Mouse (Mus musculus): ENCODE results near the gene Hpd.

The Hpd gene

DNA sequence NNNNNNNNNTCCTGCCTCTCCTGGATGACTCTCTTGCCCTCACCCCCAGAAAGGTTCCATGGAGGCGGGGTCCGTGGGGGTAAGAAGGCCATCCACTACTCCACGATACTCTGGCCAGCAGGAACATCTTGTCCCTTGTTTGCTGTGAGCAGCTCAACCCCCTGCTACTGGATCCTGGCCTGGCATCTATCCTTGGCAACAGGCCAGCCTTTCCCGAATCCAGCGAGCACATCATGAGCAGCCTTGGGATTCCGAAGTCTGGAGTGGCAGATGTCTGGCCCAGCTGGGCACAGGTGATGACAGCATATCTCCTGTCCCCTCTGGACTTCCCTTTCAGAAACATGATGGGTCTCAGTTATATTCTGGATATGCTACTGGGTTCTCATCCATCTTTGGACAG, 3.4 kb upstream of the Hpd start:
- no peak for DNase-seq (ENCODE audit: low spot score)

DNA sequence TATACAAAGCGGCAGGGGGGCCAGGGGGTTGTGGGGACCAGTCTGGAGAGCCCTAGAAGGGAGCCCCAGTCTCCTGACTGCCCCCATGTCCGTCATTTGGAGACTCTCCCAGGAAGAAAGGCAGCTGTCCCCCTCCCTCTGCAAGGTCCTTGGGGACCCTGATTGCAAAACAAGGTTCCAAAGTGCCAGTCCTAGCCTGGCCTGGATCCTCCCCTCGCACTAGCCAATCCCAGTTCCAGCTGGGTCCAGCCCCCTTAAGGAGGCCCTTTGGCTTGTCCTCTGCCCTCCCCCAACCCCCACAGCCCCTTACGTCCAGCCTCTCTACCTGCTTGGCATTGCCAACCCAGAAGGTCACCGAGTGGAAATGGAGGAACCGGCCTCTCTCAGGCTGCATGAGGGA, 991 bp downstream of the Hpd start:
- no peak for DNase-seq (ENCODE audit: low spot score)

DNA sequence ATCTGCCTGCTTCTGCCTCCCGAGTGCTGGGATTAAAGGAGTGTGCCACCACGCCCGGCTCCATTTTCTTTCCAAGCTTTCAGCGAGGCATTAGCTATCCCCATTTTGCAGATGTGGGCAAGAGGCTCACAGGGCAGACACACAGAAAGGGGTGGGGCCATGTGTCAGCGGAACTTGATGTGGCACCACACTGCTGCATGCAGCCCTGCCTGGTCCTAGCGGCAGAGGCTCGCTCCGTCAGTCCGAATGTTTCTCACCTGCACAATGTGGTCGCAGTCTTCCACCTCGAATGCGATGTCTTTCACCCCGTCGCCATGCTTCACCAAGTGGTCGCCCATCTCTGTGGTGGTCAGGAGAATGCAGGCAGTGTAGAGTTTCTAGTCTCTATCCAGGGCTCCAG, 2.1 kb downstream of the Hpd start:
- DNase-seq (ENCODE audit: low spot score) = no peak

DNA sequence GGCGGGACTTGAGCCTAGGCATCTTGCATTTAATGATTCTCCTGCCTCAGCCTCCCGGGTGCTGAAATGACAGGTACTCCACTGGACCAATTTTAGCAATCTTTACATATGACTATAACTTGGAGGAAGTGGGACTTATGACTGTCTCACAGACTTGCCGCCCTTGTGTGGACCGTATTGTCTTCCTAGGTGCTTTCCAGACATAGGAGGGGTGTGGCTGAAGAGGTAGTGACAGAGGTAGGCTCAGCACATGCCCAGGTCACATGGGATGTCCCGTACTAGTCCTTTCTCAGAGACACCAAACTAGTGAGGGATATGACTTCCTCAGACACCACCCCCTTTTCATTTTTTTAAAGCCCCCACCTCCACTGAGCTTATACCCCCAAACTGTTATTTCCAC, 3.7 kb downstream of the Hpd start:
- DNase-seq (ENCODE audit: low spot score) = no peak

DNA sequence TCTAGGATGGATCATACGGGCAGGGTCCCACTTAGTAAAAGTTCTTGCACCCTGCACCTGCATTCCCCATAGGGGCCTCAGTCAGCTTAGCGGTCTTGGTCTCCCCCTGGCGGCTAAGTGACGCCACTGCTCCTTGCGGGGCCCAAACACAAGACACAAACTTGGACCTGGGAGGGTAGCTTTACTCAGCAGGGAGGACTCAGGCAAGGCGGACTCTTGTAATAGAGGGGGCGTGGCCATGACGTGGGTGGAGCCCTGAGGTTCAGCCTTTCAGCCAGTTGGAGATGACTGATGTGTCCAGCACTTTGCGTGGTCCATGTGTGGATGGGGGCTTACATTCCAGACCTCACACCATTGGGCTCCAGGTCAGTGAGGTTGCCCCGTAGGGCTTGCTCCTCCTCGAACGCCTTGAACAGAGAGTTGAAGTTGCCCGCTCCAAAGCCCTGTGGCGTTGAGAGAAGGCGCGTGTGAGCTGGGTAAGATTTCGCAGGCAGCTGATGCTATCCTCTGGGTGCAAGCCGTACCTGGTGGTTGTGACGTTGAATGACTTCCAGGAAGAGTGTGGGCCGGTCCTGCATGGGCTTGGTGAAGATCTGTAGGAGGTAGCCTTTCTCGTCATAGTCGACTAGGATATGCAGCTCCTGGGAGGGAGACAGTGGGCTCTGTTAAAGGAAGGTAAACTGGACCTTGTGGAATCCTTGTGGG, 10.7 kb downstream of the Hpd start:
- DNase-seq (ENCODE audit: low spot score) = peak; percentile 94

DNA sequence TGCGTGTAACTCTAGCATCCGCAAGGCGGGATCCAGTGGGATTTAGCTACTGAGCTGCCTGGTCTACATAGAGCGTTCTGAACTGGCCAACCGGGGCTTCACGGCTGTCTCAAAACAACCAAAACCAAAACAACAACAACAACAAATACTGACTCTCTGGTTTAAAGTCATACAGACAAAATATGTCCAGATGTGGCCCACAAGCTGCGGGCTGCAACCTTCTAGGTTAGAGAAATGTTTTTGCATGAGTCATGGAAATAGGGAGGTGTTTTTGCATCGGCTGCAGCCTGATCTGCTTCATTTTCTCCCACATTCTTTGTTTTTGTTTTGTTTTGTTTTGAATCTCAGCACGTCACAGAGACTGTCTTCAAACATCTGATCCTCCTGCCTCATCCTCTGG, 12.2 kb downstream of the Hpd start:
- DNase-seq (ENCODE audit: low spot score) = no peak

DNA sequence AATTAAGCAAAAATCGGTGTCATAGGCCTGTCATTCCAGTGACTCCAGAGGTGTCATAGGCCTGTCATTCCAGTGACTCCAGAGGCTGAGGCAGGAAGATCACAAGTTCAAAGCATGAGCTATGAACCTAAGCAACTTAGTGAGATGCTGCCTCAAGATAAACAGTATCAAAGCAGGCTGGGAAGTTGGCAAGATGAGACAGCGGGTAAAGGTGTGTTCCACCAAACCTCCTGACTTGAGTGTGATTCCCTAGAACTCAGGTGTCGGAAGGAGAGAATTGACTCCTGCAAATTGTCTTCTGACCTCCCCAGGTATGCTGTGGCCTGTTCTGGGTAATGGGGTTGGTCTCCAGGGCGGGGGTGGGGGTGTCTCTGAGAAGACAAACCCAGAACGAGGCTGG, 13.2 kb downstream of the Hpd start, which contains the start of gene Psmd9:
Gene Psmd9, plus strand, starts transcription at position 130 of the 400 bp plus-strand sequence.
- no peak for DNase-seq (ENCODE audit: low spot score)

DNA sequence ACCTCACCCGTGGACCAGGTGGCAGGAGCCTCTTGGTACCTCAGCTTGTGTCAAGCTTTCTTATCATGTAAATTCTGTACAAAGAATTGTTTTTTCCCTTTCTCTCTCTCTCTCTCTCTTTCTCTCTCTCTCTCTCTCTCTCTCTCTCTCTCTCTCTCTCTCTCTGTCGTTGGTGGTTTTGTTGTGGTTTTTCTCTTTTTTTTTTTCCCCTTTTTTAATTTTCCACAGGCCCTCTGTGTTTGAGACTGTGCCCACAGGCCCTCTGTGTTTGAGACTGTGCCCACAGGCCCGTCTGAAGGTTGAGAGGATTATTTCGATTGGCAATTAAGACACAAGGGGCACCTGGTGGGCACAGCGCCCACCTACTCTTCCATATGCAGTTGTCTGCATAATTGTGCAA, 14.9 kb downstream of the Hpd start:
- DNase-seq (ENCODE audit: low spot score) = no peak

DNA sequence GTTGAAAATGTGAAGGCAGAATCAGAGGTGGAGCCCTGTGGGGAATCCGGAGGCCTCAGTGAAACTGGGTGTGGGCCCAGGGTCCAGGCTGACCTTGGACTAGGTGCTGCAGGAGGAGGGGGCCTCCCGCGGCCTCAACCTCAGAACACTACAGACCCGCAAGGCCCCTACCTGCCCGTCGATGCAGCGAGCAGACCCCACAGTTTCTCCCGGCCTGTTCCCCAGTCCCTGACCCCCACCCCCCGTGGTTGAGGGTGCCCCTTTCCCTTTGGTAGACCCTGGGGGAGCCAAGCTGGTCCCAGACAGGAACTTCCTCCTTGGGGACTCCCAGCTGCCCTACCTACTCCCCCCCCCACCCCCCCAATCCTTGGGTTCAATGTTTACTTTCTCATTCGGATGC, 16.1 kb downstream of the Hpd start:
- DNase-seq (ENCODE audit: low spot score) = no peak

DNA sequence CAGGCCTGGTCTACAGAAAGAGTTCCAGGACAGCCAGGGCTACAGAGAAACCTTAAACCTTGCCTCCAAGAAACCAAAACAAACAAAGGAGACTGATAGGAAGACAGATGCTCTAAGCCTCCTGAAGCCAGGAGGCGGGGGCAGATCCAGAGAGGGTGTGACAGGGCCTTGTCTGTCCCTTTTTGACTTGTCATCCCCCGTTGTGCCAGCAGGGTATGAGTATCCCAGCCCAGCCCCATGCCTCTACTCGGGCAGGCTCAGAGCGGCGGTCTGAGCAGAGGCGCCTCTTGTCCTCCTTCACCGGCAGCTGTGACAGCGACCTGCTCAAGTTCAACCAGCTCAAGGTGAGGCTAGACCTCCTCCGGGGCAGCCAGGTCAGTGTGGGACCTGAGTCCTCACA, 19.6 kb downstream of the Hpd start:
- no peak for DNase-seq (ENCODE audit: low spot score)

DNA sequence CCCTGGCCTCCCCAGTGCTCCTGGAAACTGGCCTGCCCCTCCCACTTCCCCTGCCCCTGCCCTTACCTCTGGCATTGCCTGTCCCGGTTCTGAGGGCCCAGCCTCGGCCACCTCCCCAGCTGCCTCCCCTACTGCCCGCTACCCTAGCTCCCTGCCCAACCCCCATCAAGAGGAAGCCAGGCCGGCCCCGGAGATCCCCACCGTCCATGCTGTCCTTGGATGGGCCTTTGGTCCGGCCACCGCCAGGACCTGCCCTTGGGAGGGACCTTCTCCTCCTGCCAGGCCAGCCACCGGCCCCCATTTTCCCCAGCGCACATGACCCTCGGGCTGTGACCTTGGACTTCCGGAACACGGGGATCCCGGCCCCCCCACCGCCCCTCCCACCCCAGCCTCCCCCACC, 22.2 kb downstream of the Hpd start:
- DNase-seq (ENCODE audit: low spot score) = no peak

DNA sequence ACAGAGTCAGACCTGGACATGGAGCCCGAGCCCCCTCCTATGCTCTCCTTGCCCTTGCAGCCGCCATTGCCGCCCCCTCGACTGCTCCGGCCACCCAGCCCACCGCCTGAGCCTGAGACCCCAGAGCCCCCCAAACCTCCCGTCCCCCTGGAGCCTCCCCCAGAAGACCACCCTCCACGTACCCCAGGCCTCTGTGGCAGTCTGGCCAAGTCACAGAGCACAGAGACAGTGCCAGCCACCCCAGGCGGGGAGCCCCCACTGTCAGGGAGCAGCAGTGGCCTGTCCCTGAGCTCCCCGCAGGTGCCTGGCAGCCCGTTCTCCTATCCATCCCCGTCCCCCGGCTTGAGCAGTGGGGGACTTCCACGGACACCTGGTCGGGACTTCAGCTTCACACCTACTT, 22.7 kb downstream of the Hpd start:
- no peak for DNase-seq (ENCODE audit: low spot score)

DNA sequence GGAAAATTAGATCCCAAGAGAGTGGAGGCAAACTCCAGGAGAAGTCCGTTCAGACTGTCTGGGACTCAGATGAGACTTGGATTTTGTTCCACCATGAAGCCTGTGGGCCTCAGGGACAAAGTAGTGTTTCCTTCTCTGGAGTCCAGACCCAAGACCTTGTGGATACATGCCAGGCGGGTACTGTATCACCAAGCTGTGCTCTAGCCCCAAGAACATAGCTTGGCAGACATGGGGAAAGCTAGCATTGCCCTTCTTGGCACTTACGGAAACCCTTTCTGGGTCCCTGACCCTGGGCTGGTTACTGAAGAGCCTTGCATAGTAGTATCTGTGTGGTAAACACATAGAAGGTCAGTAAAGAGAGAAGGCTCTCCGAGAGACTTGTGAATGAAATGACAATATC, 23.1 kb downstream of the Hpd start:
- DNase-seq (ENCODE audit: low spot score) = no peak

DNA sequence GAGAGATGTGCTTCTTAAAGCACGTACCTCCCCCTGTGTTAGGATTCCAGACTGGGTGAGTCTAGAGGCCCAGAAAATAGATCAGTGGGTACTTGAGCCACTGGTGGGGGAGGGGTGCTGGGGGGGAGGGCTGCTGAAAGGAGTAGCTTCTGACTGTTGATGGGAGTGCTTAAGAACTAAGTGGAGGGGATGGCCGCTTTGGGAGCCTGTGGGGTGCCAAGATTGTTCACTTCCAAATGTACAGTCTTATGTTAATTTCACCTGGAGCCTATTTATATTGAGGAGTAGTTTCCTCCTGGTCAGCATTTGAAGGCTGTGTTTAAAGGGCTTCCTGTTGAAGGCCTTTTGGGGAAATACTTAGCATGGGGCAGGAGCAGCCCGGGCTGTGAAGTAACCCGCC, 24.6 kb downstream of the Hpd start:
- no peak for DNase-seq (ENCODE audit: low spot score)

DNA sequence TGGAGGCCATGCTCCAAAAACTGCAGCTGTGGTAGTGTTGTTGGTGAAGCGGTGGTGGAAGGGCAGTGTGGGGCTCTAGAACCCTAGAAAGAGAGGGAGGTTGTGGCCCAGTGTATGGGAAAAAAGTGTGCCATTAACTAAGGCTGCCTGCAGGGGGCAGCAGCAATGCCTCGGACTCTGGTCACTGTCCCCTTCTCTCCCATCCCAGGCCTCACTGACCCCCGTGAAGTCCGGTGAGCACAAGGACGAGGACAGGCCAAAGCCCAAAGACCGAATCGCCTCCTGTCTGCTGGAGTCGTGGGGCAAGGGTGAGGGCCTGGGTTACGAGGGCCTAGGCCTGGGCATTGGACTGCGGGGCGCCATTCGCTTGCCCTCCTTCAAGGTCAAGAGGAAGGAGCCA, 25.8 kb downstream of the Hpd start:
- no peak for DNase-seq (ENCODE audit: low spot score)

DNA sequence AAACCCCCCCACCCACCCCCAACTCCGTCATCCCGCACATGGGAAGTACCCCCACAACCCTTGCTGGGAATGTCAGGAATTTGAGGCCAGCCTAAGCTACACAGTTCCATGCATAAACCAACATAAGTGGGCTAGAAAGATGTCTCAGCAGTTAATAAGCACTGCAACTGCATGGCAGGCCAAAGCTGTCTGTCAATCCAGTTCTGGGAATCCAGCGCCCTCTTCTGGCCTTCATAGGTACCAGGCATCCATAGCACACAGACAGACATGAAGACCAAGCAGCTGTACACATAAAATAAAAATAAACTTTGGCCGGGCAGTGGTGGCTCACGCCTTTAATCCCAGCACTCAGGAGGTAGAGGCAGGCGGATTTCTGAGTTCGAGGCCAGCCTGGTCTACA, 27.1 kb downstream of the Hpd start:
- DNase-seq (ENCODE audit: low spot score) = peak; percentile 86

DNA sequence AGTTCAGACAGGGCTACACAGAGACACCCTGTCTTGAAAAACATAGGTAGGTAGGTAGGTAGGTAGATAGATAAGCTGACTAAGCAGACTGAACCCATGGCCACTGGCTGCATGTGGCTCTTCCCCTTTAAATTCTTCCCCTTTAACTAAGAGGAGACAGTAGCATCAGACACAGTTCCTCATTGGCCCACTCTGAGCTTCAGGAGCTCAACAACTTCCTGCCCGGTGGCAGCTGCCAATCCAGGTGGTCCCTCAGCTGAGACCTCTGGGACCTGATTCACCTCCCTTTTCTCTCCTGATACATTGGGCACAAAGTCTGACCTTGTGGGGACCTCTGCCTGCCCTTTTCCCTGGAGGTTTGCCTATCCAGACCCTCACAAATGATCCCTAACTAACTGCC, 29.6 kb downstream of the Hpd start:
- DNase-seq (ENCODE audit: low spot score) = no peak

DNA sequence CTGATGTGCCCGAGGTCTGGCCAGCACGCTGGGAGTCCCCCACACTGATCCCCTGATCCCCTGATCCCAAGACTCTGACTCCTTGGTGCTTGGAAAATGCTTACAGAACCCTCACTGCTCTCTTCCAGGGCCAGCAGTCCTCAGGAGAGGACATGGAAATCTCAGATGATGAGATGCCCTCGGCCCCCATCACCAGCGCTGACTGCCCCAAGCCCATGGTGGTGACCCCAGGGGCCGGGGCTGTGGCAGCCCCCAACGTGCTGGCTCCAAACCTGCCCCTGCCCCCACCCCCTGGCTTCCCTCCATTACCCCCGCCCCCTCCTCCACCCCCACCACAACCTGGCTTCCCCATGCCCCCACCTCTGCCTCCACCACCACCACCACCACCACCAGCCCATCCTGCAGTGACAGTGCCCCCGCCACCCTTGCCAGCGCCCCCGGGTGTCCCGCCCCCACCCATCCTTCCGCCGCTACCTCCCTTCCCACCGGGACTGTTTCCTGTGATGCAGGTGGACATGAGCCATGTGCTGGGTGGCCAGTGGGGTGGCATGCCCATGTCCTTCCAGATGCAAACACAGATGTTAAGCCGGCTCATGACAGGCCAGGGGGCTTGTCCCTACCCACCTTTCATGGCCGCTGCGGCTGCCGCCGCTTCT, 30.7 kb downstream of the Hpd start:
- DNase-seq (ENCODE audit: low spot score) = no peak

DNA sequence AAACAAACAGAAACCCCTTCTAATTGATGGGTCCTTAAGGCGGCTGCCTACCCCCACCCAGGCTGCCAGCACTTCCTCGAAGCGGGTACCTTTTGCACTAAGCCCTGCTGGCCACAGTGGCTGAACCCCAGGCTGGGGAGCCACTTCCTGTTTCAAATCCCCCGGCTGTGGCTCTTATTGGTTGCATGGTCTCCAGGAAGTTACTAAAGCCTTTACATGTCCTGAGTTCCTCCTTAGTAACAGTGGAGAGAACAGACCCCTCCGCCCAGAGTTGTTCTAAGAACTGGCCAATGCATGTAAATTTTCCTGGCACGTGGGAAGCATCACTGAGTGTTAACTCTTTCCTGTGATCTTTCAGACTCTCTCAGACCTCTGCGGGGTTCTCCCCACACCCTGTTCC, 31.4 kb downstream of the Hpd start:
- DNase-seq (ENCODE audit: low spot score) = no peak

DNA sequence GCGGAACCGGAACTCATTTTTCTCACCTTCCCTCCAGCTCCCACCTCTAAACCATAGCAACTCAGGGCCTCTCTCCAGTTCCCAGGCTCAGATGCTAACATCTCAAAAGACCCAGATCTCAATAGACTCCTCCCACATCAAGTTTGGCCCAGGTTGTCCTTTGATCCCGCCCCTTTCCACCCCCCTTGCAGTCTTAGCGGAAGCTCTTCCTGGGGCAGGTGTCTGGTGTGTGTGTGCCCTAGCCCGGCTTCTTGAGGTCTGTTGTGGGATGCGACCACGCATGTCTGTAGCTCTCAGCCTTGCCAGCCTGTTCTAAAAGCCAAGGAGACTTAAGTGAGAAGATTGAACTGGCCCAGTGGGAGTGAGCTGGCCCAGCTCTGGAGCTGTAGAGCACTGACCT, 31.9 kb downstream of the Hpd start:
- no peak for DNase-seq (ENCODE audit: low spot score)

DNA sequence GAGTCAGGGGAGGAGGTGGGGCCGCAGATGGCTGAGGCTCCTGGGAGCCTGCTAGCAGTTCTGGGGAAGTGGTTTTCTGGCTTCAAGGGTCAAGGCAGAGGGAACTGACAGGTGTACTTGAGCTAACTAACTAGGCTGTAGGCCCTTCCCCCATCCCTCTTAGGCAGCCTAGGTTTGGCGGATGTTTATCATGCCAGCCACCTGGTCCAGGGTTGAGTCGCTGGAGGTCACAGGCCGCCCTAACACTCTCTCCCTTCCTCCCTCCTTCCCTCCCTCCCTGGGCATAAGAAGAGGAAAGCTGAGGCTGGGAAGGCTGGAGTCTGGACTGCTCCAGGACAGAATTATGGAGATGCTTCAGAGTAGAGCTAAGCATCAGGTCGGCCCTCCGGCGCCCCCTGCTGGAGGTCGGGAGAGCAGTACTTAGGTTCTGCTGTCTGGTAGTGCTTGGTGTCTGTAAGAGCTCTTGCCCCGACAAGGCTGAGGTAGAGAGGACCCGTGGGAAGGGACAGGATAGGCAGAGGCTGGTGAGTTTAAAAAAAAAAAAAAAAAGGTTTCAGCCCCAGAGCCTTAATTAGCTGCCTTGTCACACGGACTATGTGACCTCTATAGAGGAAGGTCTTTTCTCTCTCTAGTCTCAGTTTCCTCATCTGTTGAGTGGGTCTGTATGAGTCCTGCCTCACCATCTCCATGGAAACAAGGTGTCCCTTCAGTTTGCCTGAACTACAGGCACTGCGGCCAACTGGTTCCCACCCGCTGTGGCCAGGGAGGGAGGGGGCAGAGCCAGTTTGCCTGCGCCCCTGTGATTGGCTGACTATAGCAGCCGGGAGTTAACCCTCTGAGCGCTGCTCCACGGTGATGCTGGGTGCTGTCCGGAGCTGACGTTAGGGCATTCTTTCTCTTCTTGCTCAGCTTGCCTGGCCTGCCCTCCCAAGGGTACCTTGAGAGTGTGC, 32.8 kb downstream of the Hpd start:
- DNase-seq (ENCODE audit: low spot score) = peak; percentile 88

DNA sequence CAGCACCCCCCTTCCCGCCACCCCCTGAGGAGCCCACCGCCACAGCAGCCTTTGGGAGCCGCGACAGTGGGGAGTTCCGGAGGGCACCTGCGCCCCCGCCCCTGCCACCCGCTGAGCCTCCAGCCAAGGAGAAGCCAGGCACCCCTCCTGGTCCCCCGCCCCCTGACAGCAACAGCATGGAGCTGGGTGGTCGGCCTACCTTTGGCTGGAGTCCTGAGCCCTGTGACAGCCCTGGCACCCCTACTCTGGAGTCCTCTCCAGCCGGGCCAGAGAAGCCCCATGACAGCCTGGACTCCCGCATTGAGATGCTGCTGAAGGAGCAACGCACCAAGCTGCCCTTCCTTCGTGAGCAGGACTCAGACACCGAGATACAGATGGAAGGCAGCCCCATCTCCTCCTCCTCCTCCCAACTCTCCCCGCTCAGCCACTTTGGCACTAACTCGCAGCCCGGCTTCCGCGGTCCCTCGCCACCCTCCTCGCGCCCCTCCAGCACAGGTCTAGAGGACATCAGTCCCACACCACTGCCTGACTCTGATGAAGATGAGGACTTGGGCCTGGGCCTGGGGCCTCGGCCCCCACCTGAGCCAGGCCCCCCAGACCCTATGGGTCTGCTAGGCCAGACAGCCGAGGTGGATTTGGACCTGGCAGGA, 34.3 kb downstream of the Hpd start:
- DNase-seq (ENCODE audit: low spot score) = no peak

DNA sequence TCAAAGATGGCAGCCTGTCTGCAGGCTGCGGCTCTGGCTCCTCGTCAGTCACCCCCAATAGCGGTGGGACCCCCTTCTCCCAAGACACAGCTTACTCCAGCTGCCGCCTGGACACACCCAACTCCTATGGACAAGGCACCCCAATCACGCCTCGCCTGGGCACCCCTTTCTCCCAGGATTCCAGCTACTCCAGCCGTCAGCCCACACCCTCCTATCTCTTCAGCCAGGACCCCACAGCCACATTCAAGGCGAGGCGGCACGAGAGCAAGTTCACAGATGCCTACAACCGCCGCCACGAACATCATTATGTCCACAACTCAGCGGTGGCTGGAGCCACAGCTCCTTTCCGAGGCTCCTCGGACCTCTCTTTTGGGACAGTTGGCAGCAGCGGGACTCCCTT, 35.0 kb downstream of the Hpd start:
- no peak for DNase-seq (ENCODE audit: low spot score)

Data from embryo, embryonic 10.5 days (tissue).